Mouse (Mus musculus): Measurements from ENCODE around the gene Aldh1l1. TPM values are rescaled to one million over a fixed set of nuclear protein-coding genes. Genes with fewer than 3 reads are reported as not detected.

Aldh1l1 gene
- polyA plus RNA-seq, 1 experiment from 2014 or later = 6.5 TPM

- Histone ChIP-seq H3K36me3 (ENCODE audit: control insufficient read depth, insufficient read depth, low read length) (no peaks in the 10 kb centered on the region), H3K4me2 (no peak overlapping the region), H3K9me3 (ENCODE audit: control insufficient read depth, low read length) (no peaks in the 10 kb centered on the region), H3K4me3 (ENCODE audit: low read depth, low read length) (no peak overlapping the region), H3K27ac (ENCODE audit: low read depth, low read length) (peak overlapping the region; percentile 62; the same call in 1 of the 2 replicates), H3K9ac (ENCODE audit: low read depth, low read length) (no peak overlapping the region), H3K27me3 (replicated peaks; ENCODE audit: control insufficient read depth, insufficient read depth, low read length) (peaks cover 31% of the 10 kb centered on the region), H3K4me1 (replicated peaks; ENCODE audit: control insufficient read depth, insufficient read depth, low read length) (peaks cover 7% of the 10 kb centered on the region; the same call in 1 of the 2 replicates)
- DNase-seq (ENCODE audit: low spot score) = no peak
- 81% methylated on average over 12 of the region's 12 CpGs for WGBS
- no peak for ATAC-seq (replicated peaks; ENCODE audit: low FRiP score)
Measured at GRCm38 (mm10) chr6:90466847-90467410, 19.3 kb upstream of the Aldh1l1 start.

- no peaks in the 10 kb centered on the region for H3K9me3 ChIP-seq (ENCODE audit: control insufficient read depth, low read length)
- H3K4me3 ChIP-seq (ENCODE audit: low read depth, low read length) = no peak overlapping the region
- peaks cover 18% of the 10 kb centered on the region for H3K27me3 ChIP-seq (replicated peaks; ENCODE audit: control insufficient read depth, insufficient read depth, low read length)
- ATAC-seq (replicated peaks; ENCODE audit: low FRiP score) = no peak
- WGBS = 62% methylated on average over 1 of the region's 1 CpGs
- H3K9ac ChIP-seq (ENCODE audit: low read depth, low read length) = no peak overlapping the region
- no peak overlapping the region for H3K27ac ChIP-seq (ENCODE audit: low read depth, low read length)
- DNase-seq (ENCODE audit: low spot score) = no peak
- no peaks in the 10 kb centered on the region for H3K4me1 ChIP-seq (replicated peaks; ENCODE audit: control insufficient read depth, insufficient read depth, low read length)
- H3K4me2 ChIP-seq = no peak overlapping the region
- H3K36me3 ChIP-seq (ENCODE audit: control insufficient read depth, insufficient read depth, low read length) = no peaks in the 10 kb centered on the region
Measured at GRCm38 (mm10) chr6:90468216-90468615, 18.0 kb upstream of the Aldh1l1 start.

- no peak for DNase-seq (ENCODE audit: low spot score)
- Histone ChIP-seq H3K9ac (ENCODE audit: low read depth, low read length) (no peak overlapping the region), H3K27me3 (replicated peaks; ENCODE audit: control insufficient read depth, insufficient read depth, low read length) (peaks cover 9% of the 10 kb centered on the region; the same call in 1 of the 2 replicates), H3K4me1 (replicated peaks; ENCODE audit: control insufficient read depth, insufficient read depth, low read length) (no peaks in the 10 kb centered on the region), H3K4me3 (ENCODE audit: low read depth, low read length) (no peak overlapping the region), H3K9me3 (ENCODE audit: control insufficient read depth, low read length) (no peaks in the 10 kb centered on the region), H3K36me3 (ENCODE audit: control insufficient read depth, insufficient read depth, low read length) (no peaks in the 10 kb centered on the region), H3K27ac (ENCODE audit: low read depth, low read length) (no peak overlapping the region), H3K4me2 (no peak overlapping the region)
- ATAC-seq (replicated peaks; ENCODE audit: low FRiP score) = no peak
- 82% methylated on average over 6 of the region's 6 CpGs for WGBS
Measured at GRCm38 (mm10) chr6:90469041-90469440, 17.2 kb upstream of the Aldh1l1 start.

GRCm38 (mm10) chr6:90470255-90470654 lies 16.0 kb upstream of the Aldh1l1 start:
- H3K4me2 ChIP-seq = no peak overlapping the region
- no peak for ATAC-seq (replicated peaks; ENCODE audit: low FRiP score)
- no peaks in the 10 kb centered on the region for H3K9me3 ChIP-seq (ENCODE audit: control insufficient read depth, low read length)
- H3K36me3 ChIP-seq (ENCODE audit: control insufficient read depth, insufficient read depth, low read length) = no peaks in the 10 kb centered on the region
- no peak overlapping the region for H3K27ac ChIP-seq (ENCODE audit: low read depth, low read length)
- no peak overlapping the region for H3K9ac ChIP-seq (ENCODE audit: low read depth, low read length)
- no peaks in the 10 kb centered on the region for H3K27me3 ChIP-seq (replicated peaks; ENCODE audit: control insufficient read depth, insufficient read depth, low read length)
- no peak for DNase-seq (ENCODE audit: low spot score)
- no peaks in the 10 kb centered on the region for H3K4me1 ChIP-seq (replicated peaks; ENCODE audit: control insufficient read depth, insufficient read depth, low read length)
- WGBS = 86% methylated on average over 2 of the region's 2 CpGs
- no peak overlapping the region for H3K4me3 ChIP-seq (ENCODE audit: low read depth, low read length)

- Histone ChIP-seq H3K4me1 (replicated peaks; ENCODE audit: control insufficient read depth, insufficient read depth, low read length) (no peaks in the 10 kb centered on the region), H3K27me3 (replicated peaks; ENCODE audit: control insufficient read depth, insufficient read depth, low read length) (no peaks in the 10 kb centered on the region), H3K27ac (ENCODE audit: low read depth, low read length) (no peak overlapping the region), H3K4me2 (no peak overlapping the region), H3K36me3 (ENCODE audit: control insufficient read depth, insufficient read depth, low read length) (no peaks in the 10 kb centered on the region), H3K9ac (ENCODE audit: low read depth, low read length) (no peak overlapping the region), H3K4me3 (ENCODE audit: low read depth, low read length) (no peak overlapping the region), H3K9me3 (ENCODE audit: control insufficient read depth, low read length) (no peaks in the 10 kb centered on the region)
- WGBS = 63% methylated on average over 12 of the region's 12 CpGs
- no peak for ATAC-seq (replicated peaks; ENCODE audit: low FRiP score)
- no peak for DNase-seq (ENCODE audit: low spot score)
Measured at GRCm38 (mm10) chr6:90470947-90471541, 15.2 kb upstream of the Aldh1l1 start.

- Histone ChIP-seq H3K4me3 (ENCODE audit: low read depth, low read length) (no peak overlapping the region), H3K36me3 (ENCODE audit: control insufficient read depth, insufficient read depth, low read length) (no peaks in the 10 kb centered on the region), H3K4me1 (replicated peaks; ENCODE audit: control insufficient read depth, insufficient read depth, low read length) (no peaks in the 10 kb centered on the region), H3K27ac (ENCODE audit: low read depth, low read length) (no peak overlapping the region), H3K27me3 (replicated peaks; ENCODE audit: control insufficient read depth, insufficient read depth, low read length) (no peaks in the 10 kb centered on the region), H3K9ac (ENCODE audit: low read depth, low read length) (no peak overlapping the region), H3K9me3 (ENCODE audit: control insufficient read depth, low read length) (no peaks in the 10 kb centered on the region), H3K4me2 (no peak overlapping the region)
- DNase-seq (ENCODE audit: low spot score) (no peak), ATAC-seq (replicated peaks; ENCODE audit: low FRiP score) (no peak)
- 65% methylated on average over 4 of the region's 4 CpGs for WGBS
Measured at GRCm38 (mm10) chr6:90472079-90472478, 14.1 kb upstream of the Aldh1l1 start.

GRCm38 (mm10) chr6:90472697-90473096 lies 13.5 kb upstream of the Aldh1l1 start:
- Histone ChIP-seq H3K9ac (ENCODE audit: low read depth, low read length) (no peak overlapping the region), H3K4me1 (replicated peaks; ENCODE audit: control insufficient read depth, insufficient read depth, low read length) (no peaks in the 10 kb centered on the region), H3K36me3 (ENCODE audit: control insufficient read depth, insufficient read depth, low read length) (no peaks in the 10 kb centered on the region), H3K27ac (ENCODE audit: low read depth, low read length) (no peak overlapping the region), H3K4me2 (no peak overlapping the region), H3K27me3 (replicated peaks; ENCODE audit: control insufficient read depth, insufficient read depth, low read length) (no peaks in the 10 kb centered on the region), H3K9me3 (ENCODE audit: control insufficient read depth, low read length) (no peaks in the 10 kb centered on the region), H3K4me3 (ENCODE audit: low read depth, low read length) (no peak overlapping the region)
- WGBS = 82% methylated on average over 3 of the region's 3 CpGs
- no peak for ATAC-seq (replicated peaks; ENCODE audit: low FRiP score)
- no peak for DNase-seq (ENCODE audit: low spot score)

GRCm38 (mm10) chr6:90473630-90474360 lies 12.4 kb upstream of the Aldh1l1 start:
- no peaks in the 10 kb centered on the region for H3K9me3 ChIP-seq (ENCODE audit: control insufficient read depth, low read length)
- H3K36me3 ChIP-seq (ENCODE audit: control insufficient read depth, insufficient read depth, low read length) = no peaks in the 10 kb centered on the region
- ATAC-seq (replicated peaks; ENCODE audit: low FRiP score) = no peak
- WGBS = 90% methylated on average over 24 of the region's 24 CpGs
- no peaks in the 10 kb centered on the region for H3K4me1 ChIP-seq (replicated peaks; ENCODE audit: control insufficient read depth, insufficient read depth, low read length)
- no peak overlapping the region for H3K9ac ChIP-seq (ENCODE audit: low read depth, low read length)
- no peak overlapping the region for H3K4me2 ChIP-seq
- no peak for DNase-seq (ENCODE audit: low spot score)
- no peak overlapping the region for H3K4me3 ChIP-seq (ENCODE audit: low read depth, low read length)
- no peak overlapping the region for H3K27ac ChIP-seq (ENCODE audit: low read depth, low read length)
- H3K27me3 ChIP-seq (replicated peaks; ENCODE audit: control insufficient read depth, insufficient read depth, low read length) = no peaks in the 10 kb centered on the region

GRCm38 (mm10) chr6:90474361-90474750 lies 11.9 kb upstream of the Aldh1l1 start:
- DNase-seq (ENCODE audit: low spot score) = no peak
- 79% methylated on average over 3 of the region's 3 CpGs for WGBS

More at GRCm38 (mm10) chr6:90474361-90474750, 11.9 kb upstream of the Aldh1l1 start:
- no peaks in the 10 kb centered on the region for H3K4me1 ChIP-seq (replicated peaks; ENCODE audit: control insufficient read depth, insufficient read depth, low read length)
- H3K9me3 ChIP-seq (ENCODE audit: control insufficient read depth, low read length) = no peaks in the 10 kb centered on the region
- no peaks in the 10 kb centered on the region for H3K27me3 ChIP-seq (replicated peaks; ENCODE audit: control insufficient read depth, insufficient read depth, low read length)
- H3K4me2 ChIP-seq = no peak overlapping the region
- ATAC-seq (replicated peaks; ENCODE audit: low FRiP score) = no peak
- no peaks in the 10 kb centered on the region for H3K36me3 ChIP-seq (ENCODE audit: control insufficient read depth, insufficient read depth, low read length)
- H3K27ac ChIP-seq (ENCODE audit: low read depth, low read length) = no peak overlapping the region
- H3K9ac ChIP-seq (ENCODE audit: low read depth, low read length) = no peak overlapping the region
- no peak overlapping the region for H3K4me3 ChIP-seq (ENCODE audit: low read depth, low read length)
